Mouse (Mus musculus) spleen, adult 10 weeks (tissue): ENCODE results near the gene 2310057N15Rik. TPM values are rescaled to one million over a fixed set of nuclear protein-coding genes. Genes with fewer than 3 reads are reported as not detected.

Experiments used
- polyA plus RNA-seq: library from polyadenylated mRNA; stranded (reverse); fragments of 350-450 nt; fragmentation: Illumina TruSeq; extraction: RNeasy Lipid Tissue Mini Kit (QIAGEN cat#74804); gene quantifications from one replicate; pipeline ENCODE4 v1.2.3, GENCODE M21; 2015; ENCODE audit warnings: low replicate concordance; ENCODE audit not compliant: insufficient read depth

The 2310057N15Rik gene
- not detected for polyA plus RNA-seq

GRCm38 (mm10) chr16:88774106-88774505, at the start of gene 2310057N15Rik:
TSS of gene 2310057N15Rik (minus strand) at chr16:88774206.

GRCm38 (mm10) chr16:88820066-88820465, 46.1 kb upstream of the 2310057N15Rik start, which contains the start of gene Krtap15:
TSS of gene Krtap15 (plus strand) at chr16:88820215.

GRCm38 (mm10) chr16:88811827-88812226, 37.8 kb upstream of the 2310057N15Rik start, which contains the start of gene Gm20741:
TSS of gene Gm20741 (minus strand) at chr16:88812220.

GRCm38 (mm10) chr16:88777596-88777995, 3.6 kb upstream of the 2310057N15Rik start, which contains the start of gene Gm5965:
TSS of gene Gm5965 (plus strand) at chr16:88777896.

GRCm38 (mm10) chr16:88758547-88758946, 15.5 kb downstream of the 2310057N15Rik start, which contains the start of gene 2310034C09Rik:
TSS of gene 2310034C09Rik (plus strand) at chr16:88758847.

GRCm38 (mm10) chr16:88751535-88751934, 22.5 kb downstream of the 2310057N15Rik start, which contains the start of gene Krtap13:
TSS of gene Krtap13 (minus strand) at chr16:88751635.

GRCm38 (mm10) chr16:88728812-88729275, 45.2 kb downstream of the 2310057N15Rik start, which contains the start of gene Krtap13-1:
TSS of gene Krtap13-1 (plus strand) at chr16:88728862.

Other genes with a start within 250 kb of the 2310057N15Rik start
- gene Cldn8, start 211.0 kb downstream of the 2310057N15Rik start, polyA plus RNA-seq: not detected
- not detected for gene Krtap24-1, start 161.9 kb downstream of the 2310057N15Rik start, polyA plus RNA-seq
- gene 2310079G19Rik, start 146.5 kb downstream of the 2310057N15Rik start, polyA plus RNA-seq: not detected
- gene Krtap26-1, start 126.4 kb downstream of the 2310057N15Rik start, polyA plus RNA-seq: not detected
- gene Krtap27-1, start 102.5 kb downstream of the 2310057N15Rik start, polyA plus RNA-seq: not detected
- gene 2310061N02Rik, start 66.2 kb downstream of the 2310057N15Rik start, polyA plus RNA-seq: not detected
- not detected for gene Krtap13-1, start 45.3 kb downstream of the 2310057N15Rik start, polyA plus RNA-seq
- gene Krtap13, start 22.6 kb downstream of the 2310057N15Rik start, polyA plus RNA-seq: not detected
- not detected for gene 2310034C09Rik, start 15.4 kb downstream of the 2310057N15Rik start, polyA plus RNA-seq
- not detected for gene Gm5965, start 3.7 kb upstream of the 2310057N15Rik start, polyA plus RNA-seq
- gene Gm20741, start 38.0 kb upstream of the 2310057N15Rik start, polyA plus RNA-seq: not detected
- gene Krtap15, start 46.0 kb upstream of the 2310057N15Rik start, polyA plus RNA-seq: not detected
- gene Krtap14, start 51.9 kb upstream of the 2310057N15Rik start, polyA plus RNA-seq: not detected
- not detected for gene Krtap19-1, start 95.2 kb upstream of the 2310057N15Rik start, polyA plus RNA-seq
- gene Krtap19-2, start 100.1 kb upstream of the 2310057N15Rik start, polyA plus RNA-seq: not detected
- gene Krtap19-3, start 103.8 kb upstream of the 2310057N15Rik start, polyA plus RNA-seq: not detected
- not detected for gene Krtap19-4, start 110.9 kb upstream of the 2310057N15Rik start, polyA plus RNA-seq
- gene Krtap19-5, start 122.3 kb upstream of the 2310057N15Rik start, polyA plus RNA-seq: not detected
- not detected for gene Krtap19-9b, start 158.1 kb upstream of the 2310057N15Rik start, polyA plus RNA-seq
- not detected for gene Krtap16-3, start 188.7 kb upstream of the 2310057N15Rik start, polyA plus RNA-seq
- gene Krtap22-2, start 236.6 kb upstream of the 2310057N15Rik start, polyA plus RNA-seq: not detected
- gene Gm10229, start 241.1 kb upstream of the 2310057N15Rik start, polyA plus RNA-seq: not detected